Mouse (Mus musculus) olfactory bulb, adult 2 months (tissue): Measurements from ENCODE around the gene Syna.

Source experiments
- CTCF ChIP-seq: fragments of 200-500 bp; IDR thresholded peaks from 2 replicates; pipeline ENCODE4 v1.5.1; 2012; ENCODE audit warnings: low read depth, mild to moderate bottlenecking, low read length, moderate library complexity; ENCODE audit not compliant: insufficient read depth
- POLR2A ChIP-seq: fragments of 200-500 bp; IDR thresholded peaks from 2 replicates; pipeline ENCODE4 v1.6.1; 2012; ENCODE audit warnings: mild to moderate bottlenecking, low read depth, low read length, moderate library complexity; ENCODE audit not compliant: insufficient read depth

DNA sequence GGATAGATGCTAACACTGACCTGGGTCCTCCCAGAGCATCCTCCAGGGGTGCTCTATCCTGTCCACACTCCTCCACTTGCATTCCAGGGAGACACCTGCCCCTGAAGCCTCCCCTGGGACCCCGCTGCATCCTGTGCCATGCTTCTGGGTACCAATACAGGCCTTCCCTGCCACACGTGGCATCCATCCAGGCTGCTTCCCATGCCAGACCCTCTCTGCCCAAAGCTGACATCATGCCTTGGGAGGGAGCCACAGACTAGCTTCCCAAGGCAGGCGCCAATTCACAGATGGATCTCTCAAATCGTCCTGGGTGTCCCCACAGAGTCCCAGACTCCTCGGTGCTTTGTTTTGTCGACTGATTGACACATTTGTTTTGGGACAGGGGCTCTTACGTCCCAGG lies 29.1 kb downstream of the Syna start:
- TF ChIP-seq CTCF, result no peak
- no peak for TF ChIP-seq POLR2A
